Mouse (Mus musculus) MEL (cell line): Measurements from ENCODE around the gene 4931428F04Rik. TPM values are rescaled to one million over a fixed set of nuclear protein-coding genes. Genes with fewer than 3 reads are reported as not detected.

Experiments used
- DNase-seq: peaks from one replicate; pipeline ENCODE4 v3.0.0; 2011; ENCODE audit warnings: low read depth, low spot score
- H3K27ac ChIP-seq: 2 replicates; pipeline ENCODE4 v1.5.1; 2012; ENCODE audit warnings: low read depth, mild to moderate bottlenecking, control low read depth, low read length, moderate library complexity; ENCODE audit not compliant: control insufficient read depth
- H3K27me3 ChIP-seq, 2 experiments: fragments of 150-350 bp in 1 of 2; sonication (generic) in 1 of 2; 2 replicates each; pipeline ENCODE4 v1.6.1; 2012; ENCODE audit warnings: low read length in 2 of 2, mild to moderate bottlenecking in 2 of 2, improper control_type of control experiment in 1 of 2, moderate library complexity in 1 of 2; ENCODE audit not compliant: insufficient read depth in 2 of 2, control insufficient read depth in 1 of 2
- H3K36me3 ChIP-seq, 2 experiments: 2 replicates each; pipeline ENCODE4 v1.6.1; 2012 to 2014; ENCODE audit warnings: low read length in 2 of 2, improper control_type of control experiment in 1 of 2, inconsistent platforms in 1 of 2, mild to moderate bottlenecking in 1 of 2; ENCODE audit not compliant: insufficient read depth in 2 of 2, control insufficient read depth in 1 of 2
- H3K4me1 ChIP-seq, 2 experiments: fragments of 150-350 bp in 1 of 2; sonication (generic) in 1 of 2; 2 replicates each; pipeline ENCODE4 v1.6.1; 2012; ENCODE audit warnings: low read length in 2 of 2, improper control_type of control experiment in 1 of 2, mild to moderate bottlenecking in 1 of 2; ENCODE audit not compliant: insufficient read depth in 2 of 2, control insufficient read depth in 1 of 2
- H3K4me3 ChIP-seq, 2 experiments: fragments of 150-350 bp in 1 of 2; sonication (generic) in 1 of 2; 2 replicates each; pipeline ENCODE4 v1.5.1; 2012; ENCODE audit warnings: low read depth in 2 of 2, low read length in 2 of 2, mild to moderate bottlenecking in 2 of 2, moderate library complexity in 2 of 2, control low read depth in 1 of 2, improper control_type of control experiment in 1 of 2; ENCODE audit not compliant: control insufficient read depth in 1 of 2, insufficient read depth in 1 of 2
- H3K79me2 ChIP-seq: 2 replicates; pipeline ENCODE4 v1.6.1; 2012; ENCODE audit warnings: mild to moderate bottlenecking, low read length, moderate library complexity; ENCODE audit not compliant: control insufficient read depth, poor library complexity, insufficient read depth
- H3K9ac ChIP-seq: 2 replicates; pipeline ENCODE4 v1.6.1; 2012; ENCODE audit warnings: low read depth, mild to moderate bottlenecking, control low read depth, low read length, moderate library complexity; ENCODE audit not compliant: control insufficient read depth, poor library complexity, severe bottlenecking
- H3K9me3 ChIP-seq: fragments of 150-350 bp; sonication (generic); replicated peaks from 2 replicates; pipeline ENCODE4 v1.6.1; 2012; ENCODE audit warnings: mild to moderate bottlenecking, low read length, improper control_type of control experiment, moderate library complexity; ENCODE audit not compliant: insufficient read depth
- BHLHE40 ChIP-seq: IDR thresholded peaks from 2 replicates; pipeline ENCODE4 v1.6.1; 2012; ENCODE audit warnings: low read depth, mild to moderate bottlenecking, inconsistent platforms, low read length, improper control_type of control experiment, borderline replicate concordance
- CTCF ChIP-seq, 3 experiments: IDR thresholded peaks in 2 of 3; conservative IDR thresholded peaks in 1 of 3; 2 replicates each; pipeline ENCODE4 v1.5.1; 2011 to 2012; ENCODE audit warnings: low read length in 3 of 3, low read depth in 2 of 3, mild to moderate bottlenecking in 2 of 3, improper control_type of control experiment in 1 of 3, inconsistent platforms in 1 of 3, mixed read lengths in 1 of 3, moderate library complexity in 1 of 3; ENCODE audit not compliant: control insufficient read depth in 1 of 3, insufficient read depth in 1 of 3, poor library complexity in 1 of 3, severe bottlenecking in 1 of 3
- EP300 ChIP-seq, 2 experiments: IDR thresholded peaks; 2 replicates each; pipeline ENCODE4 v1.6.1; 2011; ENCODE audit warnings: improper control_type of control experiment in 2 of 2, low read length in 2 of 2, low read depth in 1 of 2, mild to moderate bottlenecking in 1 of 2
- HCFC1 ChIP-seq: IDR thresholded peaks from 2 replicates; pipeline ENCODE4 v1.6.1; 2012; ENCODE audit warnings: low read depth, mild to moderate bottlenecking, inconsistent platforms, low read length, improper control_type of control experiment, moderate library complexity
- JUND ChIP-seq: IDR thresholded peaks from 2 replicates; pipeline ENCODE4 v1.6.1; 2011; ENCODE audit warnings: low read depth, mild to moderate bottlenecking, improper control_type of control experiment, low read length
- MEF2A ChIP-seq: IDR thresholded peaks from 2 replicates; pipeline ENCODE4 v1.6.1; 2014; ENCODE audit warnings: low read depth, mild to moderate bottlenecking, inconsistent platforms, low read length, improper control_type of control experiment; ENCODE audit not compliant: poor library complexity, insufficient replicate concordance, severe bottlenecking; ENCODE audit errors: extremely low read depth
- MXI1 ChIP-seq: IDR thresholded peaks from 2 replicates; pipeline ENCODE4 v1.6.1; 2011; ENCODE audit warnings: mild to moderate bottlenecking, low read depth, low read length, improper control_type of control experiment
- NRF1 ChIP-seq: IDR thresholded peaks from 2 replicates; pipeline ENCODE4 v1.6.1; 2014; ENCODE audit warnings: low read depth, mild to moderate bottlenecking, inconsistent platforms, low read length, improper control_type of control experiment, moderate library complexity; ENCODE audit not compliant: poor library complexity, insufficient read depth, severe bottlenecking
- POLR2A ChIP-seq, 2 experiments: IDR thresholded peaks; 2 replicates each; pipeline ENCODE4 v1.6.1; 2011 to 2012; ENCODE audit warnings: low read length in 2 of 2, mild to moderate bottlenecking in 2 of 2, control low read depth in 1 of 2, improper control_type of control experiment in 1 of 2, low read depth in 1 of 2, moderate library complexity in 1 of 2; ENCODE audit not compliant: control insufficient read depth in 1 of 2, insufficient read depth in 1 of 2, poor library complexity in 1 of 2
- POLR2AphosphoS2 ChIP-seq: IDR thresholded peaks from 2 replicates; pipeline ENCODE4 v1.6.1; 2011; ENCODE audit warnings: low read length, improper control_type of control experiment
- RAD21 ChIP-seq: IDR thresholded peaks from 2 replicates; pipeline ENCODE4 v1.6.1; 2011; ENCODE audit warnings: mild to moderate bottlenecking, low read depth, low read length, improper control_type of control experiment
- SMC3 ChIP-seq: IDR thresholded peaks from 2 replicates; pipeline ENCODE4 v1.6.1; 2011; ENCODE audit warnings: low read depth, low read length, improper control_type of control experiment
- TAL1 ChIP-seq: IDR thresholded peaks from 2 replicates; pipeline ENCODE4 v1.6.1; 2012; ENCODE audit warnings: mild to moderate bottlenecking, inconsistent platforms, low read length, moderate library complexity, mixed read lengths
- polyA plus RNA-seq, 2 experiments: library from polyadenylated mRNA; stranded (reverse) in 1 of 2; unstranded in 1 of 2; fragments of >175 nt in 1 of 2; fragments of >200 nt in 1 of 2; gene quantifications; 2 replicates each; pipeline versions ENCODE4 v1.2.1 to v1.2.4; 2012; ENCODE audit warnings: low replicate concordance in 2 of 2, low read depth in 1 of 2; ENCODE audit not compliant: insufficient read length in 2 of 2, insufficient read depth in 1 of 2, missing spikeins in 1 of 2
- total RNA-seq: library from RNA; depleted of rRNA; stranded (reverse); fragments of 300-350 nt; gene quantifications from 2 replicates; pipeline ENCODE4 v1.2.3, GENCODE M21; 2012

4931428F04Rik gene
- total and polyA plus RNA-seq, 3 experiments: 8.2 to 13.0 TPM; not detected in 1

DNA sequence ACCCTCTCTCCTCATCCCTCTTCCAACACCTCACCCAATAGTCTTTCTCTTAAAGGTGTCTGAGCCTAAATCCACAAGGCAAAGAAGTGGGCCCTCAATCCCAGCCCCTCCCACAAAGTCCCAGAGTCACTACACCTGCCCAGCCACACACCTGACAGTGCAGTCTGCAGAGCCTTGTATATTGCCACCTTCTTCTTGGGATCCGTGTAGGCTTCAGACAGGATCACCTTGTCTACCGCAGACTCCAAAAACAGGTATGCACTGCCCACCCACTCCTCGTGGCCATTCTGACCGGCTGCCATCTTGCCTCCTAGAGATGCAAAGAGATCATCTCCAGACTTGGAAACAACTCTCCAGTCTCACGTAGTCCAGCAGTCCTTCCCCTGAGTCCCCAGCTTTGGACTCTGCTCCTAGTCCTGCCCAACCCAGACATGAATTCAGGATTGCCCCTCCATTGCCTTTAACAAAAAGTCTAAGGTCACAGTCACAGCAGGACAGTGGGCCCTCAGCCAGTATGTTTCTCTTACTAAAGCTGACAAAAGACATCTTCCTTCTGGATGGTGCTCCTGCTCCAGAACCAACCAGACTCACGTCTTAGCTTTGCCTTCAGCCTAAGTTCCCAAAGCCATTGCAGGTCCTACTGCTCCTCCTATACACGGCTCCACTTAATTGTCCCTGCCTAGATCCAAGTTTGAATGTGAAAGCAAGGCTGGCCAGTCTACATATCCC lies 29.1 kb downstream of the 4931428F04Rik start:
- Histone ChIP-seq H3K9me3 (no peaks in the 10 kb centered on the region), H3K4me1 (peaks cover 0 to 26% of the 10 kb centered on the region in 2 experiments; a peak in 2 of 4 replicates), H3K9ac (no peak overlapping the region), H3K4me3 (no peak overlapping the region), H3K36me3 (peaks cover 0 to 16% of the 10 kb centered on the region in 2 experiments; a peak in 2 of 4 replicates), H3K27ac (no peak overlapping the region), H3K79me2 (peaks cover 15% of the 10 kb centered on the region), H3K27me3 (no peaks in the 10 kb centered on the region)
- DNase-seq: no peak
- TF ChIP-seq MEF2A (no peak), POLR2A (IDR thresholded peaks at IDR 0.05; ENCODE audit: control insufficient read depth in 1 of 2, insufficient read depth in 1 of 2, low read depth in 1 of 2, low read length in 2 of 2, poor library complexity in 1 of 2) (no peak), POLR2AphosphoS2 (no peak), CTCF (IDR thresholded peaks at IDR 0.05 in 2 of 3, conservative IDR thresholded peaks at IDR 0.05 in 1 of 3; ENCODE audit: control insufficient read depth in 1 of 3, insufficient read depth in 1 of 3, low read depth in 2 of 3, low read length in 3 of 3, poor library complexity in 1 of 3, severe bottlenecking in 1 of 3) (no peak), TAL1 (no peak), EP300 (IDR thresholded peaks at IDR 0.05; ENCODE audit: low read depth in 1 of 2, low read length in 2 of 2) (no peak), HCFC1 (no peak), MXI1 (no peak), BHLHE40 (no peak), RAD21 (no peak), NRF1 (no peak), SMC3 (no peak)

GRCm38 (mm10) chr8:105259721-105260320 lies 29.8 kb downstream of the 4931428F04Rik start:
- no peak for DNase-seq
- Histone ChIP-seq H3K36me3 (peaks cover 0 to 18% of the 10 kb centered on the region in 2 experiments; a peak in 2 of 4 replicates), H3K79me2 (peaks cover 14% of the 10 kb centered on the region), H3K9me3 (no peaks in the 10 kb centered on the region), H3K4me3 (no peak overlapping the region), H3K27ac (no peak overlapping the region), H3K9ac (no peak overlapping the region), H3K27me3 (no peaks in the 10 kb centered on the region), H3K4me1 (peaks cover 0 to 23% of the 10 kb centered on the region in 2 experiments; a peak in 2 of 4 replicates)
- TF ChIP-seq EP300 (IDR thresholded peaks at IDR 0.05; ENCODE audit: low read depth in 1 of 2, low read length in 2 of 2) (no peak), SMC3 (no peak), CTCF (IDR thresholded peaks at IDR 0.05 in 2 of 3, conservative IDR thresholded peaks at IDR 0.05 in 1 of 3; ENCODE audit: control insufficient read depth in 1 of 3, insufficient read depth in 1 of 3, low read depth in 2 of 3, low read length in 3 of 3, poor library complexity in 1 of 3, severe bottlenecking in 1 of 3) (0 out of 6 replicates have a peak, but pooled peaks of 1 of the 3 experiments have one; percentile 8), JUND (no peak), TAL1 (no peak)
